Mouse (Mus musculus): ENCODE data around the gene Ctss. TPM values are rescaled to one million over a fixed set of nuclear protein-coding genes. Genes with fewer than 3 reads are reported as not detected.

Gene Ctss
- polyA plus RNA-seq, 1 experiment from 2014 or later = 13.4 TPM

DNA sequence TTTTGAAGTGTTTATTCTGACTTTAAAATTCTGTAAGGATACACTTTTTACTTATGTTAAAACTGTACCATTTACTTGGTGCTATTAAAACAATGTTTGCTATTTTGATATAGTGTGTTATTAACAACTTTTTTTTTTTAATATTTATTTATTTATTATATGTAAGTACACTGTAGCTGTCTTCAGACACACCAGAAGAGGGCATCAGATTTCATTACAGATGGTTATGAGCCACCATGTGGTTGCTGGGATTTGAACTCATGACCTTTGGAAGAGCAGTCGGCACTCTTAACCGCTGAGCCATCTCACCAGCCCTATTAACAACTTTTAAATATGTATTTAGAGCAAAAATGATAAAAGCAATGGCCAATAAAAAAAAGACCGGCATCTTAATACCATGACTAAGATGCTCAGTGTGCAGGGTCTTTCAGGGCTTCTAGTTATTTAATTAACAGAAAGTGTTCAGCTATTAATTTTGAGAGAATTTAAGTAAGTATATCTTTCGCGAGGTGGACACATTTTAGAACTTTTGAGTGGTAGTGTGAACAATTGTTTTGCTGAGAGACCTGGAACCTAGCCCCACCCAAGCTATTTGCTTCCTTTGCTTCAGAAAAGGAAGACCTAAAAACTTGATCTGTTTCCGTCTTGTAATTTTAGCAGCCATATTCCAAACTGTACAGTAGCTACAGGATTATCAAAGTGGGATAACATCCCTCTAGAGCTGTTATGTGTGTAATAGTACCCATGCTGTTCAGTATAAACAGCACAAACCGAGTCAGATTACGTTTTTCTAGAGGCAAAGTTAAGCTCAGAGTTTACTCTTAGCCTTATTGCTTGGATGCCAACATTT, 61.4 kb downstream of the Ctss start:
- 51% methylated on average over 8 of the region's 8 CpGs for WGBS
- H3K9ac ChIP-seq = peak overlapping the region; percentile 70

DNA sequence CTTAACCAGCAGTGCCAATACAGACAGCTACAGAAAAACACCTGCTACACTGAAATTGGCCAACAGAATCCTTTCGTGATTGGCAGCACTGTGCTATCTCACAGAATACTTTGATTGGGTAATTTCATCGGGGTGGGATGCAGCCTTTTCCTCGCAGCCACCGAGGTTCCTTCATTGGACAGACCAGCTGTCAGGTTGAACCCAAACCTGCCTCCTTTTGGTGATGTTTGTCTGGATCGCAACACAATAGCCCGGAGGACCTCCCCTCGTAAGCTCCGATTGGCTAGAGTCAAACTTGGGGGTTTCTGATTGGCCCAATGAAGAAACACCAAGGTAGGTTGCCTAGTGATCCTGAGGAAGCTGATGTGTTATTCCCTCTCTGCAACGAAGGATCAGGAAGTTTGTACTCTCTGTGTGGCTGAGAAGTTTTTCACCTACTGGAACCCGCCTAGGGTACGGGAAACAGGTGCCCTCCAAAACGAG, 62.1 kb downstream of the Ctss start, which contains the start of gene Golph3l:
Gene Golph3l (plus strand): TSS at position 331 of the 483 bp plus-strand sequence.
- ATAC-seq (ENCODE audit: extremely low read depth, insufficient number of reproducible peaks, low FRiP score, low TSS enrichment) = peak; percentile 99
- peak within 1 kb of the TSS; percentile 86 for H3K9ac ChIP-seq
- peaks cover 15% of the 10 kb centered on the region for H3K4me1 ChIP-seq
- no peaks in the 10 kb centered on the region for H3K27me3 ChIP-seq (replicated peaks)
- H3K4me3 ChIP-seq = peak within 1 kb of the TSS; percentile 85
- 0% methylated on average over 12 of the region's 12 CpGs for WGBS
- peaks cover 25% of the 10 kb centered on the region for H3K36me3 ChIP-seq
- H3K27ac ChIP-seq (replicated peaks) = peak within 1 kb of the TSS; percentile 84
- no peaks in the 10 kb centered on the region for H3K9me3 ChIP-seq
- peak within 1 kb of the TSS; percentile 82 for H3K4me2 ChIP-seq

More for the DNA sequence above, 61.4 kb downstream of the Ctss start:
- H3K27me3 ChIP-seq (replicated peaks) = no peaks in the 10 kb centered on the region
- H3K36me3 ChIP-seq = peaks cover 19% of the 10 kb centered on the region
- H3K4me2 ChIP-seq = peak overlapping the region; percentile 82
- ATAC-seq (ENCODE audit: extremely low read depth, insufficient number of reproducible peaks, low FRiP score, low TSS enrichment) = no peak
- H3K27ac ChIP-seq (replicated peaks) = peak overlapping the region; percentile 82
- H3K9me3 ChIP-seq = no peaks in the 10 kb centered on the region
- peaks cover 15% of the 10 kb centered on the region for H3K4me1 ChIP-seq
- peak overlapping the region; percentile 85 for H3K4me3 ChIP-seq

DNA sequence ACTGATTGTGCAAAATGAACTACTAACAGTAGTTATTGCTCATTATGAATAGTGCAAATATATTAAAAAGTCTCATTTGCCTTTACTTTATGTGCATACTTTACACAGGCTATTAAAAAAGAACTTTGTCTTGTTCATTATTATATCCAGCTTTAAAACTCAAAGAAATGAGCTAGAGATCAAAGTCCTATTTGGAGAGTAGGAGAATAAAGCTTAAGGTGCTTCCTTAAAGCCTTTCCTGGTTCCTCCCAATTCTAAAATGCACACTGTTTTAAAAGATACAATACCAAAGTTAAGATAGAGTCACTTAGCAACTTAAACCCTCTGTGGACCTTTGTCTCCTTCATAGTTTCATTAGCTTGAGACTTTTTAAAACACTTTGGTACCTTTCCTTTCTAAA, 72.1 kb downstream of the Ctss start:
- Histone ChIP-seq H3K9ac (no peak overlapping the region), H3K4me1 (no peaks in the 10 kb centered on the region), H3K27ac (replicated peaks) (no peak overlapping the region), H3K36me3 (peaks cover 48% of the 10 kb centered on the region), H3K4me3 (no peak overlapping the region), H3K4me2 (no peak overlapping the region), H3K9me3 (no peaks in the 10 kb centered on the region), H3K27me3 (replicated peaks) (no peaks in the 10 kb centered on the region)
- ATAC-seq (ENCODE audit: extremely low read depth, insufficient number of reproducible peaks, low FRiP score, low TSS enrichment) = no peak

DNA sequence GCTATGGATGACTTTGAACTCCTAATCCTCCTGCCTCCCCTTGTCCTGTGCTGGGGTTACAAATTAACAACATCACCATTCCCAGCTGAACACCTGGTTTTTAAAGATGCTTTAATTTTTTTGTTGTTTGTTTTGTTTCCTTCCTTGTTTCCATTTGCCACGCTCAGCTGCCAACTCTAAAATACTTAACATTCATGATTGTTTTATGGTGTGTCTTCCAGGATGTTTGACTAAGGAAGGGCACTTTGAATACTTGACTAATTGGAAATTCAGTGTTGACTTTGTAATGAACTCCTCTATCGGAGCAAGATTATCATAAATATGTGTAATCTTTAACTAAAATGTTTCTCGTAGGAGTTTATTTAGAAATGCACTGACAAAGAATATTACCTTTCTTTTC, 74.7 kb downstream of the Ctss start:
- WGBS = 91% methylated on average over 3 of the region's 3 CpGs

More for the DNA sequence above, 74.7 kb downstream of the Ctss start:
- Histone ChIP-seq H3K9ac (no peak overlapping the region), H3K27ac (replicated peaks) (no peak overlapping the region), H3K9me3 (no peaks in the 10 kb centered on the region), H3K4me1 (peaks cover 7% of the 10 kb centered on the region), H3K36me3 (peaks cover 38% of the 10 kb centered on the region), H3K4me3 (no peak overlapping the region), H3K27me3 (replicated peaks) (no peaks in the 10 kb centered on the region), H3K4me2 (no peak overlapping the region)
- no peak for ATAC-seq (ENCODE audit: extremely low read depth, insufficient number of reproducible peaks, low FRiP score, low TSS enrichment)

Other genes with a start within 250 kb of the Ctss start
- gene Mindy1, start 245.4 kb upstream of the Ctss start, polyA plus RNA-seq (2015; fragmentation: Nextera tagmentation; extraction: Ambion mirVana) = 24.3 TPM in 2 replicates
- 24.5 and 26.0 TPM in 2 replicates for gene Prune1, start 244.7 kb upstream of the Ctss start, polyA plus RNA-seq (2015; fragmentation: Nextera tagmentation; extraction: Ambion mirVana)
- 0.90 and 1.1 TPM in 2 replicates for gene Anxa9, start 219.6 kb upstream of the Ctss start, polyA plus RNA-seq (2015; fragmentation: Nextera tagmentation; extraction: Ambion mirVana)
- 128 and 140 TPM in 2 replicates for gene Cers2, start 212.0 kb upstream of the Ctss start, polyA plus RNA-seq (2015; fragmentation: Nextera tagmentation; extraction: Ambion mirVana)
- gene Setdb1, start 169.6 kb upstream of the Ctss start, polyA plus RNA-seq (2015; fragmentation: Nextera tagmentation; extraction: Ambion mirVana) = 20.1 and 21.2 TPM in 2 replicates
- not detected in 2 replicates for gene 4930558C23Rik, start 123.9 kb upstream of the Ctss start, polyA plus RNA-seq (2015; fragmentation: Nextera tagmentation; extraction: Ambion mirVana)
- gene Arnt, start 92.4 kb upstream of the Ctss start, polyA plus RNA-seq (2015; fragmentation: Nextera tagmentation; extraction: Ambion mirVana) = 28.6 and 28.7 TPM in 2 replicates
- gene Ctsk, start 27.5 kb upstream of the Ctss start, polyA plus RNA-seq (2015; fragmentation: Nextera tagmentation; extraction: Ambion mirVana) = 15.5 and 17.0 TPM in 2 replicates
- not detected in 2 replicates for gene Hormad1, start 32.9 kb downstream of the Ctss start, polyA plus RNA-seq (2015; fragmentation: Nextera tagmentation; extraction: Ambion mirVana)
- 23.3 and 24.7 TPM in 2 replicates for gene Golph3l, start 62.1 kb downstream of the Ctss start, polyA plus RNA-seq (2015; fragmentation: Nextera tagmentation; extraction: Ambion mirVana)
- gene Ensa, start 98.2 kb downstream of the Ctss start, polyA plus RNA-seq (2015; fragmentation: Nextera tagmentation; extraction: Ambion mirVana) = 46.5 and 53.1 TPM in 2 replicates
- 36.0 and 36.2 TPM in 2 replicates for gene Mcl1, start 132.0 kb downstream of the Ctss start, polyA plus RNA-seq (2015; fragmentation: Nextera tagmentation; extraction: Ambion mirVana)
- 4.8 and 7.3 TPM in 2 replicates for gene Adamtsl4, start 161.1 kb downstream of the Ctss start, polyA plus RNA-seq (2015; fragmentation: Nextera tagmentation; extraction: Ambion mirVana)
- gene Ecm1, start 212.8 kb downstream of the Ctss start, polyA plus RNA-seq (2015; fragmentation: Nextera tagmentation; extraction: Ambion mirVana) = 61.1 and 68.7 TPM in 2 replicates
- gene Tars2, start 233.4 kb downstream of the Ctss start, polyA plus RNA-seq (2015; fragmentation: Nextera tagmentation; extraction: Ambion mirVana) = 39.5 and 40.0 TPM in 2 replicates

All from heart, embryonic 13.5 days (tissue).